Mouse (Mus musculus) CH12.LX (cell line): ENCODE measurements around the gene Pdgfc.

Source experiments
- CTCF ChIP-seq, 2 experiments: IDR thresholded peaks in 1 of 2; conservative IDR thresholded peaks in 1 of 2; 2 replicates each; pipeline ENCODE4 v1.5.1; 2011 to 2012; ENCODE audit warnings: low read depth in 2 of 2, low read length in 2 of 2, improper control_type of control experiment in 1 of 2, inconsistent platforms in 1 of 2, mild to moderate bottlenecking in 1 of 2, moderate library complexity in 1 of 2
- E2F4 ChIP-seq: IDR thresholded peaks from 2 replicates; pipeline ENCODE4 v1.6.1; 2011; ENCODE audit warnings: low read depth, low read length, improper control_type of control experiment; ENCODE audit not compliant: insufficient replicate concordance
- POLR2A ChIP-seq: IDR thresholded peaks from 2 replicates; pipeline ENCODE4 v1.6.1; 2011; ENCODE audit warnings: low read depth, mild to moderate bottlenecking, improper control_type of control experiment, low read length

DNA sequence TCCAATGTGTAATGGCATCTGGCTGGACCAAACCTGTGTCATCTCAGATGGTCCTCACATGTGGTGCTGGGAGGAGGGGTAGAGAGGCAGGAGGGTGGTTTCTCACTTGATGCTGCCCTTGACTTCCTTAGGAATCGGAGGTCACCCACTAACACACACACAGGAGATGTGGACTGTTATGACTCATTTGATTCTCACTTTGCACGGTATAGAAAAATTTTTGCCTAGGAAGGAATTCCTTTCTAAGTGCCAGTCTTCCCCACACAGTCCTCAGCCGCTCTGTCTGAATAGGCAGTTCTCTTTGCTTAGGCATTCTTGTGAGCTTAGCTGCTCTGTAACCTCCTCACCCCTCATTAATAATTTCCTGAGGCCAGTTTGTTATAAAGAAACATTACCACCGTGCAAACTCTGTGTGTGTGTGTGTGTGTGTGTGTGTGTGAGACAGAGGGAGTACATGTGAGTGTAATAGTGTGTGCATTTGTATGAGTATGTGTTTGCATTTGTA is 22.4 kb downstream of the Pdgfc start:
- TF ChIP-seq POLR2A (no peak), CTCF (conservative IDR thresholded peaks at IDR 0.05 in 1 of 2, IDR thresholded peaks at IDR 0.05 in 1 of 2; ENCODE audit: low read depth in 2 of 2, low read length in 2 of 2) (no peak), E2F4 (no peak)
